Mouse (Mus musculus): ENCODE measurements around the gene Rars2. TPM values are rescaled to one million over a fixed set of nuclear protein-coding genes. Genes with fewer than 3 reads are reported as not detected.

Gene Rars2
- polyA plus RNA-seq, 1 experiment from 2014 or later, result 41.4 TPM

DNA sequence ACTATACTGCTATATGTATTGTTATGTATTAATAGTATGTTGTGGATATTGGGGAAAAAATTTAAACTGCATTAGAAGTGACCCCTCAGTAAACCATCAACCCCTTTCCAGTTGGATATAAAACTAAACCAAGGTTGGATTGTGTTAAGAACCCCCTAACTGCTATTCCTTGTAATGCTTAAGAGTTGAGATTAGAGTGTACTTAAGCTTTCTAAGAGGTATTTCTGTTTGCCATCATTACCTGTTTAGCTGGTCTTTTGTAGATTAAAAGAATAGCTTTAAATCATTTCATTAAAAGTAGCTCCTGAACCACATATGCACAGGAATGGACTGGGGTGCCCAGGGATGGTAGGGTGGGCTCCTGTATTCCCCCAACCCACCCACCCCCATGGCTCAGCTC, 30.0 kb downstream of the Rars2 start:
- TF ChIP-seq EP300 (optimal IDR thresholded peaks at IDR 0.05), result no peak
- TF ChIP-seq CTCF (IDR thresholded peaks at IDR 0.05; ENCODE audit: low read depth), result no peak

DNA sequence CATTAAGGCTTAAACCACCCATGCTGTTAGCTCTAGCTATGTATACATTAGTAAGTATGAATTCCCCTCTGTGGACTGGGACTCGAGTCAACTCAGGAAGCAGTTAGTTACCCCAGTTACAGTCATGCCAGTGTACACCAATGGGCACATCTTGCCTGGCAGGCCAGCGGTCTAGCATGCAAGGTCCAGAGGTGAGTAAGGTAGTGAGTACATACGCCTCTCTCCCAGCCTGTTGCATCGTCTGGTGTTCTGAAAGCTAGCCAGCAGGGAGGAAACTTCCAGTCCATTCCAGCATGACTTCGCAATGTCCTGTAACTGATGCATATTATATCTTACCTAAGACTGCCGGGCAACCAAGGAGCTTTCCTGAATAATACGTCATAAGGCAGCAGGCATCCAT, 38.4 kb downstream of the Rars2 start:
- WGBS, result 85% methylated on average over 7 of the region's 7 CpGs
- Histone ChIP-seq H3K4me3 (ENCODE audit: low read depth, low read length) (no peak overlapping the region), H3K36me3 (ENCODE audit: control insufficient read depth, insufficient read depth, low read length) (peaks cover 24% of the 10 kb centered on the region)

More for the DNA sequence above, 30.0 kb downstream of the Rars2 start:
- H3K27me3 ChIP-seq (ENCODE audit: control insufficient read depth, insufficient read depth, low read length), result no peaks in the 10 kb centered on the region
- no peak for ATAC-seq (ENCODE audit: low FRiP score, low TSS enrichment)
- H3K27ac ChIP-seq (replicated peaks), result no peak overlapping the region
- no peaks in the 10 kb centered on the region for H3K4me1 ChIP-seq (replicated peaks; ENCODE audit: control insufficient read depth, insufficient read depth)
- no peak overlapping the region for H3K9ac ChIP-seq (ENCODE audit: low read length)
- peaks cover 26% of the 10 kb centered on the region for H3K36me3 ChIP-seq (ENCODE audit: control insufficient read depth, insufficient read depth, low read length)
- H3K4me3 ChIP-seq (ENCODE audit: low read depth, low read length), result no peak overlapping the region
- no peaks in the 10 kb centered on the region for H3K9me3 ChIP-seq (ENCODE audit: control insufficient read depth, low read length)
- H3K4me2 ChIP-seq (replicated peaks; ENCODE audit: low read depth), result no peak overlapping the region
- DNase-seq (ENCODE audit: low spot score), result no peak

DNA sequence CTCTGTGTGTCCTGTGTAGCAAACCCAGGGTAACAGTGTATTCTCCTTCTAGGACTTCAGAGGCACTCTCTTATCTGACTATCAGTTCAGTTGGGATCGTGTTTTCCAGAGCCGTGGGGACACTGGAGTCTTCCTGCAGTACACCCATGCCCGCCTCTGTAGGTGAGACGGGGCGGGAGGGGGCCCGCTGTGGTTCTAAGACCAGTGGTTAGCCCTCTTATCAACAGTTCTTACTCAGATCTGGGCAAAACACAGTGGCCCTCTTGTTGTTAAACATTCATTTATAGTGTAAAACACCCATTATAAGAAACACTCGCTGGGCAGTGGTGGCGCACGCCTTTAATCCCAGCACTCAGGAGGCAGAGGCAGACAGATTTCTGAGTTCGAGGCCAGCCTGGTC, 41.3 kb downstream of the Rars2 start:
- Histone ChIP-seq H3K27me3 (ENCODE audit: control insufficient read depth, insufficient read depth, low read length) (no peaks in the 10 kb centered on the region), H3K4me2 (replicated peaks; ENCODE audit: low read depth) (no peak overlapping the region), H3K4me1 (replicated peaks; ENCODE audit: control insufficient read depth, insufficient read depth) (no peaks in the 10 kb centered on the region), H3K36me3 (ENCODE audit: control insufficient read depth, insufficient read depth, low read length) (peaks cover 23% of the 10 kb centered on the region), H3K9ac (ENCODE audit: low read length) (no peak overlapping the region), H3K9me3 (ENCODE audit: control insufficient read depth, low read length) (no peaks in the 10 kb centered on the region), H3K4me3 (ENCODE audit: low read depth, low read length) (no peak overlapping the region), H3K27ac (replicated peaks) (no peak overlapping the region)
- 96% methylated on average over 10 of the region's 10 CpGs for WGBS
- no peak for TF ChIP-seq EP300 (optimal IDR thresholded peaks at IDR 0.05)
- no peak for TF ChIP-seq CTCF (IDR thresholded peaks at IDR 0.05; ENCODE audit: low read depth)
- ATAC-seq (ENCODE audit: low FRiP score, low TSS enrichment) (no peak), DNase-seq (ENCODE audit: low spot score) (no peak)

More for the DNA sequence above, 38.4 kb downstream of the Rars2 start:
- H3K4me2 ChIP-seq (replicated peaks; ENCODE audit: low read depth), result no peak overlapping the region
- H3K27ac ChIP-seq (replicated peaks), result no peak overlapping the region
- no peaks in the 10 kb centered on the region for H3K9me3 ChIP-seq (ENCODE audit: control insufficient read depth, low read length)
- no peaks in the 10 kb centered on the region for H3K27me3 ChIP-seq (ENCODE audit: control insufficient read depth, insufficient read depth, low read length)
- no peaks in the 10 kb centered on the region for H3K4me1 ChIP-seq (replicated peaks; ENCODE audit: control insufficient read depth, insufficient read depth)
- no peak overlapping the region for H3K9ac ChIP-seq (ENCODE audit: low read length)
- TF ChIP-seq CTCF (IDR thresholded peaks at IDR 0.05; ENCODE audit: low read depth) (no peak), EP300 (optimal IDR thresholded peaks at IDR 0.05) (no peak)
- DNase-seq (ENCODE audit: low spot score) (no peak), ATAC-seq (ENCODE audit: low FRiP score, low TSS enrichment) (0 out of 2 replicates have a peak, but pooled peaks have one; percentile 53)

- Histone ChIP-seq H3K4me1 (replicated peaks; ENCODE audit: control insufficient read depth, insufficient read depth) (no peaks in the 10 kb centered on the region), H3K4me3 (ENCODE audit: low read depth, low read length) (no peak overlapping the region), H3K9ac (ENCODE audit: low read length) (no peak overlapping the region), H3K4me2 (replicated peaks; ENCODE audit: low read depth) (no peak overlapping the region), H3K36me3 (ENCODE audit: control insufficient read depth, insufficient read depth, low read length) (peaks cover 33% of the 10 kb centered on the region), H3K27me3 (ENCODE audit: control insufficient read depth, insufficient read depth, low read length) (no peaks in the 10 kb centered on the region), H3K9me3 (ENCODE audit: control insufficient read depth, low read length) (no peaks in the 10 kb centered on the region), H3K27ac (replicated peaks) (no peak overlapping the region)
- DNase-seq (ENCODE audit: low spot score), result peak; percentile 47
- WGBS, result 85% methylated on average over 2 of the region's 2 CpGs
- ATAC-seq (ENCODE audit: low FRiP score, low TSS enrichment), result peak; percentile 73
- no peak for TF ChIP-seq CTCF (IDR thresholded peaks at IDR 0.05; ENCODE audit: low read depth)
- no peak for TF ChIP-seq EP300 (optimal IDR thresholded peaks at IDR 0.05)
Observed at GRCm38 (mm10) chr4:34659012-34659411, 44.3 kb downstream of the Rars2 start.

DNA sequence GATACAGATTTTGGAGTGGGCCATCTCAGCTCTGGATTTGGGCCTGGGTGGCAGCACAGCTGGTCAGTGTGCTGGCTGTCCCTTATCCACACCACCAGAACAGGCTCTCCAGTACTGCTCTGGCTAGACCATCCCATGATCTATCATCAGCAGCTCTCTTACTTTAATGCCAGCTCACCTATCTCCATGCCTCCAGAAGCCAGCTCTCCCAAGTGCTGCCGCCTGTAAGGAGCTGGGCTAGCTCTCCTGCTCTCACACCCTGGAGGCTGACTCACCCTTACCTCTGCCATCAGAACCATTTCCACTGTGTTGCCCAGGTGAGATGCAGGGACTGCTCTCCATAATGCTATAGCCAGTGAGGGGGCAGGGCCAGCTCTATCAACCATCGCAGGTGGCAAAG, 46.8 kb downstream of the Rars2 start:
- no peaks in the 10 kb centered on the region for H3K9me3 ChIP-seq (ENCODE audit: control insufficient read depth, low read length)
- DNase-seq (ENCODE audit: low spot score) (no peak), ATAC-seq (ENCODE audit: low FRiP score, low TSS enrichment) (peak; percentile 55)
- H3K36me3 ChIP-seq (ENCODE audit: control insufficient read depth, insufficient read depth, low read length), result peaks cover 31% of the 10 kb centered on the region
- no peak for TF ChIP-seq EP300 (optimal IDR thresholded peaks at IDR 0.05)
- no peak for TF ChIP-seq CTCF (IDR thresholded peaks at IDR 0.05; ENCODE audit: low read depth)
- H3K9ac ChIP-seq (ENCODE audit: low read length), result no peak overlapping the region
- no peaks in the 10 kb centered on the region for H3K4me1 ChIP-seq (replicated peaks; ENCODE audit: control insufficient read depth, insufficient read depth)
- H3K4me3 ChIP-seq (ENCODE audit: low read depth, low read length), result no peak overlapping the region
- no peak overlapping the region for H3K4me2 ChIP-seq (replicated peaks; ENCODE audit: low read depth)
- 94% methylated on average over 2 of the region's 2 CpGs for WGBS
- H3K27me3 ChIP-seq (ENCODE audit: control insufficient read depth, insufficient read depth, low read length), result no peaks in the 10 kb centered on the region
- no peak overlapping the region for H3K27ac ChIP-seq (replicated peaks)

GRCm38 (mm10) chr4:34661927-34662326, 47.2 kb downstream of the Rars2 start:
- no peaks in the 10 kb centered on the region for H3K27me3 ChIP-seq (ENCODE audit: control insufficient read depth, insufficient read depth, low read length)
- WGBS, result 83% methylated on average over 6 of the region's 6 CpGs
- H3K9me3 ChIP-seq (ENCODE audit: control insufficient read depth, low read length), result no peaks in the 10 kb centered on the region
- no peak overlapping the region for H3K4me3 ChIP-seq (ENCODE audit: low read depth, low read length)
- H3K4me2 ChIP-seq (replicated peaks; ENCODE audit: low read depth), result no peak overlapping the region
- H3K27ac ChIP-seq (replicated peaks), result no peak overlapping the region
- TF ChIP-seq EP300 (optimal IDR thresholded peaks at IDR 0.05), result no peak
- TF ChIP-seq CTCF (IDR thresholded peaks at IDR 0.05; ENCODE audit: low read depth), result no peak
- peaks cover 29% of the 10 kb centered on the region for H3K36me3 ChIP-seq (ENCODE audit: control insufficient read depth, insufficient read depth, low read length)
- DNase-seq (ENCODE audit: low spot score) (peak; percentile 25), ATAC-seq (ENCODE audit: low FRiP score, low TSS enrichment) (peak; percentile 89)
- no peaks in the 10 kb centered on the region for H3K4me1 ChIP-seq (replicated peaks; ENCODE audit: control insufficient read depth, insufficient read depth)
- H3K9ac ChIP-seq (ENCODE audit: low read length), result no peak overlapping the region
